Mouse (Mus musculus) neural tube, embryonic 14.5 days (tissue): ENCODE measurements around the gene Serpina3g. TPM values are rescaled to one million over a fixed set of nuclear protein-coding genes. Genes with fewer than 3 reads are reported as not detected.
"Not testable (repeated sequence)": the region's sequence is repeated elsewhere in the genome, so short reads cannot be mapped to it uniquely, and the experiment has no call there.

ENCODE experiments used
- ATAC-seq: fragments of 200-750 bp; cut with Nextera tagmentation; 2 replicates; pipeline ENCODE4 v1.8.0; 2017; ENCODE audit warnings: low read depth, mild to moderate bottlenecking, moderate TSS enrichment, moderate library complexity
- H3K27ac ChIP-seq: fragments of 300-500 bp; sonication (generic); 2 replicates; pipeline ENCODE4 v1.5.1; 2014; ENCODE audit warnings: low read depth, mild to moderate bottlenecking, control low read depth, low read length, moderate library complexity, mixed read lengths
- H3K27me3 ChIP-seq: fragments of 300-500 bp; sonication (generic); 2 replicates; pipeline ENCODE4 v1.6.1; 2014; ENCODE audit warnings: low read length; ENCODE audit not compliant: control insufficient read depth, insufficient read depth
- H3K36me3 ChIP-seq: fragments of 300-500 bp; sonication (generic); 2 replicates; pipeline ENCODE4 v1.6.1; 2014; ENCODE audit warnings: low read length, mixed read lengths; ENCODE audit not compliant: control insufficient read depth, insufficient read depth
- H3K4me1 ChIP-seq: fragments of 300-500 bp; sonication (generic); 2 replicates; pipeline ENCODE4 v1.6.1; 2014; ENCODE audit warnings: low read length; ENCODE audit not compliant: control insufficient read depth, insufficient read depth
- H3K4me2 ChIP-seq: fragments of 300-500 bp; sonication (generic); 2 replicates; pipeline ENCODE4 v1.6.1; 2014; ENCODE audit warnings: mild to moderate bottlenecking, low read depth, low read length, control low read depth
- H3K4me3 ChIP-seq: fragments of 300-500 bp; sonication (generic); 2 replicates; pipeline ENCODE4 v1.5.1; 2014; ENCODE audit warnings: low read depth, low read length, control low read depth, mixed read lengths
- H3K9ac ChIP-seq: fragments of 300-500 bp; sonication (generic); replicated peaks from 2 replicates; pipeline ENCODE4 v1.6.1; 2014; ENCODE audit warnings: low read depth, mild to moderate bottlenecking, control low read depth, low read length, mixed read lengths
- H3K9me3 ChIP-seq: fragments of 300-500 bp; sonication (generic); 2 replicates; pipeline ENCODE4 v1.6.1; 2016; ENCODE audit warnings: low read length; ENCODE audit not compliant: control insufficient read depth
- WGBS: fragments of 180-500 bp; shearing (Covaris S2); extraction: QIAGEN DNeasy Blood & Tissue Kit; methylation state at CpG from one replicate; pipeline ENCODE4 v1.1.7; 2014; 5-methylcytosine and 5-hydroxymethylcytosine counted together
- polyA plus RNA-seq: library from polyadenylated mRNA; unstranded; fragments of >200 nt; fragmentation: Nextera tagmentation; extraction: Ambion mirVana; gene quantifications from 2 replicates; pipeline ENCODE4 v1.2.1, GENCODE M21; 2014

Serpina3g gene
- polyA plus RNA-seq, 1 experiment from 2014 or later: 0.54 TPM

DNA sequence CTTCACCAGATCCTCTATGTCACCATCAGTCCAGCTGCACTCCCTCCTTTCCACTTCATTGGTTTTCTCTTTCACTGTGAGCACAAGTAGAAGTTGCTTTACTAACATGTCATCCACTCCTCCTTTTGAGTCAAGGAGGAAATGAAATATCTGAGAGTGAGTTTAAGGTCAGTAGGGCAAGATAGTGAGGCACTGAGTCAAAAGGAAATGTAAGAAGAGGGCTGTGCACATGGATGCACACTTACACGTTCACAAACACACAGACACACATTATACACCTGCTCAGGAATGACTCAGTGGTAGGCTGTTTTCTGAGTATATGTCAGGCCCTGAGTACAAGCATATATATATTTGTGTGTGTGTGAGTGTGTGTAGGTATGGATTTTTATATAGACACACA lies 12.4 kb upstream of the Serpina3g start:
- Histone ChIP-seq H3K4me1 (no peaks in the 10 kb centered on the region), H3K4me3 (no peak overlapping the region), H3K9me3 (no peaks in the 10 kb centered on the region), H3K9ac (no peak overlapping the region), H3K36me3 (no peaks in the 10 kb centered on the region), H3K4me2 (no peak overlapping the region), H3K27me3 (no peaks in the 10 kb centered on the region), H3K27ac (no peak overlapping the region)
- 74% methylated on average over 1 of the region's 1 CpGs for WGBS
- no peak for ATAC-seq

DNA sequence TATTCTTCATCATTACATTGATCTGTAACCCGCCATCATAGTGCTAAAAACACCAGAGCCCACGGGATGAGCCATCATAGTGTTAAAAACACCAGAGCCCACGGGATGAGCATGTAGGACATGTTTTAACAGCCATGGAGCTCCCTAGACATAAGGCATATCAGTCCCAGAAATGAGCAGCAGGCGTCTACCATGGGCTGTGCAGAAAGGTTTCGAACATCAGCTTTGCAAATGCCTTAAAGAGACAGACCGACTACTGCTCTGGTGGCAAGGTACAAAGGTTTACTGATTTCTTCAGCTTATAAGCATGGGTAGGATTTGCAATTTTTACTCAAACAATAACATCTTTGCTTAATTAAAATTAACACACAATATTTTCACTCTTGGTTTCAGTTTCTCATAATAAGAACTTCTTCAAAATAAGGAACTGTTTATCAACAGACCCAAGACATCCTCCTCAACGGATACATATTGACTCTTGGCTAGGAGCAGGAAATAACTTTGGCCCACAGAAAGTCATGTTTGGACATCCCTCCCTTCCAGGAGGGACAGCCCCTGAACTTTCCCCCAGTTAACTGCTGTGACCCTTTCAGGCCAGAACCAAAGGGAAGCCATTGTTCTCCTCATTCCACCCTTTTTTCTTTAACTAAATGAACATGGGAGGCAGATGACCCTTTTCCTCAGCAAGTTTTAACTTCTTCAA lies 11.3 kb upstream of the Serpina3g start:
- Histone ChIP-seq H3K36me3 (no peaks in the 10 kb centered on the region), H3K27me3 (no peaks in the 10 kb centered on the region), H3K9me3 (no peaks in the 10 kb centered on the region), H3K9ac (no peak overlapping the region), H3K27ac (no peak overlapping the region), H3K4me2 (no peak overlapping the region), H3K4me3 (no peak overlapping the region), H3K4me1 (no peaks in the 10 kb centered on the region)
- no peak for ATAC-seq
- WGBS: 75% methylated on average over 7 of the region's 7 CpGs

- no peak for ATAC-seq
- H3K9me3 ChIP-seq: no peaks in the 10 kb centered on the region
- H3K4me3 ChIP-seq: no peak overlapping the region
- no peaks in the 10 kb centered on the region for H3K4me1 ChIP-seq
- H3K9ac ChIP-seq: no peak overlapping the region
- 79% methylated on average over 2 of the region's 2 CpGs for WGBS
- no peak overlapping the region for H3K27ac ChIP-seq
- H3K4me2 ChIP-seq: no peak overlapping the region
- H3K27me3 ChIP-seq: no peaks in the 10 kb centered on the region
- no peaks in the 10 kb centered on the region for H3K36me3 ChIP-seq
Measured at GRCm38 (mm10) chr12:104230762-104231161, 5.3 kb upstream of the Serpina3g start.

DNA sequence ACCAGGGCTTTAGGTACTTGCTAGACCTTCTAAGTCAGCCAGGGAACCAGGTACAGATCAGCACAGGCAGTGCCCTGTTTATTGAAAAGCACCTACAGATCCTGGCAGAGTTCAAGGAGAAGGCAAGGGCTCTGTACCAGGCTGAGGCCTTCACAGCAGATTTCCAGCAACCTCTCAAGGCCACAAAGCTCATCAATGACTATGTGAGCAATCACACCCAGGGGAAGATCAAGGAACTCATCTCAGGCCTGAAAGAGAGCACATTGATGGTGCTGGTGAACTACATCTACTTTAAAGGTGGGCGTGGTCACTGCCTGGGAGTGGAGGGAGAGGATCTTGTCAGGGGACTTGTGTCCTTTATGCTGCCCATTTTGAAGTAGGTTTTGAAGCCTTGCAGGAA lies 2.0 kb downstream of the Serpina3g start:
- H3K9ac ChIP-seq, H3K4me2 ChIP-seq, H3K27me3 ChIP-seq, ATAC-seq, H3K27ac ChIP-seq, H3K36me3 ChIP-seq, H3K9me3 ChIP-seq, H3K4me1 ChIP-seq, H3K4me3 ChIP-seq: not testable (repeated sequence)
- WGBS: 85% methylated on average over 1 of the region's 1 CpGs

DNA sequence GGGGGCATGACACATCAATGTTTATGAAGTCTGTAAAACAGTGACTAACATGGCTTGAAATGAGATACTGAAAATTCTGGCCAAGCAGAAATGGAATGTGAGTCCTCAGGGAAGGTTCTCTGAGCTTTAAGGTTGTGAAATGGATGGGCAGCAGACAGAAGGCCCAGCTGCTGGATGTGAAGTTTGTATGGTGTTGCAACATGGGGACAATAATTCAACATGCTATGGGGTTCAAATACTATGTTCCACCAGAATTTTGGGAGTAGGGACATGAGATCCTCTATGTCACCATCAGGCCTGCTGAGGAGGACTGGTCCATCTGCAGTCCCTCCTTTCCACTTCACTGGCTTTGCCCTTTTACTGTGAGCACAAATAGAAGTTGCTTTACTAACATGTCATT lies 7.3 kb downstream of the Serpina3g start:
- ATAC-seq: no peak
- no peak overlapping the region for H3K4me2 ChIP-seq
- no peaks in the 10 kb centered on the region for H3K27me3 ChIP-seq
- no peaks in the 10 kb centered on the region for H3K9me3 ChIP-seq
- H3K9ac ChIP-seq: no peak overlapping the region
- H3K4me1 ChIP-seq: no peaks in the 10 kb centered on the region
- H3K36me3 ChIP-seq: no peaks in the 10 kb centered on the region
- H3K4me3 ChIP-seq: no peak overlapping the region
- H3K27ac ChIP-seq: no peak overlapping the region

GRCm38 (mm10) chr12:104245092-104245491 lies 9.0 kb downstream of the Serpina3g start:
- H3K27ac ChIP-seq: no peak overlapping the region
- no peak overlapping the region for H3K9ac ChIP-seq
- no peak overlapping the region for H3K4me3 ChIP-seq
- WGBS: 65% methylated on average over 1 of the region's 1 CpGs
- ATAC-seq: no peak
- no peak overlapping the region for H3K4me2 ChIP-seq
- H3K4me1 ChIP-seq: no peaks in the 10 kb centered on the region
- no peaks in the 10 kb centered on the region for H3K27me3 ChIP-seq
- no peaks in the 10 kb centered on the region for H3K36me3 ChIP-seq
- no peaks in the 10 kb centered on the region for H3K9me3 ChIP-seq

DNA sequence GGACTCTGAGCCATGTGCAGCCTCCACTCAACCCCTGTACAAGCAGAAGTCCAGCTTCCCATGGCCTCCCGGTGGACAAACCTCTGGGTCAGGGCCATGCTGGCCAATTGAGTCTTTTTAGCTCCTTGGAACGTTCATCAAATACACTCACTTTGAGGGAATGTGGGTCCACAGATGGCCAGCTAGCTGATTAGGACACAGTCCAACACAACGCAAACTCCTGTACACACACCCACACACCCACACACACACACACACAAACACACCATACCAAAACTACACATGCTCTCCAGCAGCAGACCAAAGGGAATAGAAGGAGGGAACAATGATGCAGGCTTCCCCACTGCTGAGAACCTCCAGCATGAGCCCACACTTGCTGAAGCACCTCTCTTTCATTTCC lies 9.6 kb downstream of the Serpina3g start:
- no peak overlapping the region for H3K4me3 ChIP-seq
- ATAC-seq: no peak
- no peak overlapping the region for H3K9ac ChIP-seq
- no peaks in the 10 kb centered on the region for H3K27me3 ChIP-seq
- no peaks in the 10 kb centered on the region for H3K4me1 ChIP-seq
- no peak overlapping the region for H3K27ac ChIP-seq
- 76% methylated on average over 3 of the region's 3 CpGs for WGBS
- no peak overlapping the region for H3K4me2 ChIP-seq
- no peaks in the 10 kb centered on the region for H3K9me3 ChIP-seq
- no peaks in the 10 kb centered on the region for H3K36me3 ChIP-seq

DNA sequence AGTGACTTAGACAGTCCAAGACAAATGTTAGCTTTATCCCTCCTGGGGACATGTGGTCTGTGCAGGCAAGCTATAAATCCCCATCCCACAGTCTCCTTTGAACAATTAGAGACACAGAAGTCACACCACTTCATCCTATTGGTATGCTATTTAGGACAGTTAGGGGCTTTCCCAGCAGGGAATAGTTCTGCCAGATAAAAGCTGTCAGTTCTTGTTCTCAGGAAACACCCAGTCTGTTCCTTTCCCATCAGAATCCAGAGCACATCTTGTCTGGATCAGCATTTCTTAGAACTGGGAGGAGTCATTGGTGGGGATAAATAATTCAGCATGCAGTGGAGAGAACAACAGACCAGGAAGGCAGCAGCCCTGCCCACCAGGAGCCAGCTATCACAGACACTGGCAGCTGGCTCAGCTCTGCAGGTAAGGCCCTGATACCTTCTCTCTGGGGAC lies 11.5 kb downstream of the Serpina3g start:
- no peaks in the 10 kb centered on the region for H3K36me3 ChIP-seq
- H3K9ac ChIP-seq: no peak overlapping the region
- no peak overlapping the region for H3K4me2 ChIP-seq
- 0 out of 2 replicates have a peak overlapping the region, but pooled peaks have one; percentile 30 for H3K27ac ChIP-seq
- H3K9me3 ChIP-seq: no peaks in the 10 kb centered on the region
- ATAC-seq: peak; percentile 71; the same call in 1 of the 2 replicates
- no peaks in the 10 kb centered on the region for H3K4me1 ChIP-seq
- H3K27me3 ChIP-seq: no peaks in the 10 kb centered on the region
- H3K4me3 ChIP-seq: no peak overlapping the region

- Histone ChIP-seq H3K4me3 (no peak overlapping the region), H3K4me1 (no peaks in the 10 kb centered on the region), H3K9ac (no peak overlapping the region), H3K27me3 (no peaks in the 10 kb centered on the region), H3K36me3 (no peaks in the 10 kb centered on the region), H3K4me2 (no peak overlapping the region), H3K9me3 (no peaks in the 10 kb centered on the region), H3K27ac (0 out of 2 replicates have a peak overlapping the region, but pooled peaks have one; percentile 30)
- WGBS: 62% methylated on average over 3 of the region's 3 CpGs
- ATAC-seq: peak; percentile 22; the same call in 1 of the 2 replicates
Measured at GRCm38 (mm10) chr12:104248231-104248630, 12.2 kb downstream of the Serpina3g start.
